Mouse (Mus musculus) kidney, embryonic 14.5 days (tissue): ENCODE results near the gene Glt28d2. TPM values are rescaled to one million over a fixed set of nuclear protein-coding genes. Genes with fewer than 3 reads are reported as not detected.
A peak's percentile ranks its signal among the peaks of the same experiment; 100 is the strongest.

ENCODE experiments used
- ATAC-seq: fragments of 200-750 bp; cut with Nextera tagmentation; 2 replicates; pipeline ENCODE4 v1.8.0; 2017; ENCODE audit warnings: moderate number of reproducible peaks, mild to moderate bottlenecking, moderate TSS enrichment, moderate library complexity; ENCODE audit not compliant: low FRiP score, low TSS enrichment
- H3K27ac ChIP-seq: fragments of 300-500 bp; sonication (generic); 2 replicates; pipeline ENCODE4 v1.5.1; 2014; ENCODE audit warnings: low read depth, mild to moderate bottlenecking, low read length, moderate library complexity, mixed read lengths
- H3K27me3 ChIP-seq: fragments of 300-500 bp; sonication (generic); 2 replicates; pipeline ENCODE4 v1.6.1; 2014; ENCODE audit warnings: mild to moderate bottlenecking, low read length; ENCODE audit not compliant: control insufficient read depth, insufficient read depth
- H3K36me3 ChIP-seq: fragments of 300-500 bp; sonication (generic); 2 replicates; pipeline ENCODE4 v1.6.1; 2014; ENCODE audit warnings: low read length, mixed read lengths; ENCODE audit not compliant: control insufficient read depth, insufficient read depth
- H3K4me1 ChIP-seq: fragments of 300-500 bp; sonication (generic); 2 replicates; pipeline ENCODE4 v1.6.1; 2014; ENCODE audit warnings: low read length, mixed read lengths; ENCODE audit not compliant: control insufficient read depth, insufficient read depth
- H3K4me2 ChIP-seq: fragments of 300-500 bp; sonication (generic); replicated peaks from 2 replicates; pipeline ENCODE4 v1.6.1; 2014; ENCODE audit warnings: low read depth, mild to moderate bottlenecking, low read length
- H3K4me3 ChIP-seq: fragments of 300-500 bp; sonication (generic); 2 replicates; pipeline ENCODE4 v1.5.1; 2014; ENCODE audit warnings: mild to moderate bottlenecking, low read length
- H3K9ac ChIP-seq: fragments of 300-500 bp; sonication (generic); 2 replicates; pipeline ENCODE4 v1.6.1; 2014; ENCODE audit warnings: low read depth, mild to moderate bottlenecking, low read length, moderate library complexity
- H3K9me3 ChIP-seq: fragments of 300-500 bp; sonication (generic); 2 replicates; pipeline ENCODE4 v1.6.1; 2016; ENCODE audit warnings: low read length; ENCODE audit not compliant: control insufficient read depth
- WGBS: fragments of 180-500 bp; shearing (Covaris S2); extraction: QIAGEN DNeasy Blood & Tissue Kit; methylation state at CpG from one replicate; pipeline ENCODE4 v1.1.7; 2014; 5-methylcytosine and 5-hydroxymethylcytosine counted together
- polyA plus RNA-seq: library from polyadenylated mRNA; unstranded; fragments of >200 nt; fragmentation: Nextera tagmentation; extraction: Ambion mirVana; gene quantifications from 2 replicates; pipeline ENCODE4 v1.2.1, GENCODE M21; 2014

Glt28d2 gene
- polyA plus RNA-seq, 1 experiment from 2014 or later = 2.6 TPM

- ATAC-seq = peak; percentile 37
- Histone ChIP-seq H3K4me1 (peaks cover 9% of the 10 kb centered on the region; the same call in 1 of the 2 replicates), H3K9ac (0 out of 2 replicates have a peak overlapping the region, but pooled peaks have one; percentile 50), H3K9me3 (no peaks in the 10 kb centered on the region), H3K27ac (peak overlapping the region; percentile 70; the same call in 1 of the 2 replicates), H3K4me3 (peak overlapping the region; percentile 59), H3K4me2 (peak overlapping the region; percentile 86), H3K36me3 (no peaks in the 10 kb centered on the region), H3K27me3 (no peaks in the 10 kb centered on the region; the same call in none of the 2 replicates)
- 4% methylated on average over 11 of the region's 11 CpGs for WGBS
Observed at GRCm38 (mm10) chr3:85888221-85888671, 930 bp upstream of the Glt28d2 start.

GRCm38 (mm10) chr3:85886636-85887238 lies 579 bp downstream of the Glt28d2 start:
- Histone ChIP-seq H3K27ac (peak overlapping the region; percentile 56), H3K9ac (peak overlapping the region; percentile 65), H3K27me3 (no peaks in the 10 kb centered on the region; the same call in none of the 2 replicates), H3K4me3 (peak overlapping the region; percentile 59), H3K4me2 (peak overlapping the region; percentile 86), H3K36me3 (no peaks in the 10 kb centered on the region), H3K9me3 (no peaks in the 10 kb centered on the region), H3K4me1 (peaks cover 9% of the 10 kb centered on the region; the same call in 1 of the 2 replicates)
- WGBS = 3% methylated on average over 22 of the region's 22 CpGs
- ATAC-seq = no peak; the same call in 1 of the 2 replicates

DNA sequence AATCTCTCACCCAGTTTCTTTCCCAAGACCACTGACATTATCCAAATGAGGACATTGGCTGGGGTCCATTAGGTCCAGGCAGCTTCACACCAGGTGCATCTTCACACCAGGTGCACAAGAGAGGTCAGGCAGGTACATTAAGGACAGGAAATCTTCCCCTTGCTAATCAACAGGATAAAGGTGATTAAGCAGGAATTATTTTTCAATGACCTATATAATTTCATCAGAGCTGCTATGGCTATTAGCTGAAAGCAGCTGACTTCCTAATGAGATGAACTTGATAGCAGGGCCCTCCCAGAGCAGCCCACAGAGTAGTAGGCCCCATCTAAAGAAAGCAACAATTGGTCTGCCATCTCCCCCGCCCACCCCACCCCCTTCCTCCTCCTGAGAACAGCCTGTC lies 1.4 kb downstream of the Glt28d2 start:
- H3K4me3 ChIP-seq = no peak overlapping the region

GRCm38 (mm10) chr3:85880687-85881086 lies 6.6 kb downstream of the Glt28d2 start:
- no peak overlapping the region for H3K4me2 ChIP-seq
- H3K27ac ChIP-seq = no peak overlapping the region
- peak; percentile 49; the same call in 1 of the 2 replicates for ATAC-seq
- H3K27me3 ChIP-seq = no peaks in the 10 kb centered on the region
- H3K4me3 ChIP-seq = no peak overlapping the region
- no peaks in the 10 kb centered on the region for H3K9me3 ChIP-seq
- H3K4me1 ChIP-seq = no peaks in the 10 kb centered on the region
- WGBS = 88% methylated on average over 2 of the region's 2 CpGs
- no peaks in the 10 kb centered on the region for H3K36me3 ChIP-seq
- H3K9ac ChIP-seq = no peak overlapping the region

More for the DNA sequence above, 1.4 kb downstream of the Glt28d2 start:
- Histone ChIP-seq H3K9ac (no peak overlapping the region), H3K36me3 (no peaks in the 10 kb centered on the region), H3K9me3 (no peaks in the 10 kb centered on the region), H3K27ac (no peak overlapping the region), H3K4me1 (peaks cover 9% of the 10 kb centered on the region; the same call in 1 of the 2 replicates), H3K4me2 (peak overlapping the region; percentile 86), H3K27me3 (no peaks in the 10 kb centered on the region; the same call in none of the 2 replicates)
- WGBS = 17% methylated on average over 1 of the region's 1 CpGs
- ATAC-seq = no peak

DNA sequence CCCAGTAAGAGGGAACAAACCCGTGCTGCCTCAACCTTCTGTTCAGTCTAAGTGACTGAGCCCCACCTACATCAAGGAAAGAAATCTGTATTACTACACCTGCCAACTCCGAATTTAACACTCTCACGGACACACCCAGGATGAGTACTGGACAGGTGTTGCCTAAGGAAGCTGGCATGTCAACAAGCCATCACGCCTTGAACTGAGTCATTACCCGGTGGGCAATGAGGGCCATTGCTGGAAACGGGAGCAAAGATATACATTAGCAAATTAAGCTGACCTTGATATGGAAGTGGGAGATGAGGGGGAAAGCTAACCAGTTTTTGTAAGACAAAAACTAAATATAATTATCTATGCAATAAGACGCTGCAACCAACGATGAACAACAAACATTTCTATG lies 7.2 kb downstream of the Glt28d2 start:
- WGBS = 91% methylated on average over 8 of the region's 8 CpGs
- Histone ChIP-seq H3K4me2 (no peak overlapping the region), H3K4me3 (no peak overlapping the region), H3K27ac (no peak overlapping the region), H3K9me3 (no peaks in the 10 kb centered on the region), H3K27me3 (no peaks in the 10 kb centered on the region), H3K4me1 (no peaks in the 10 kb centered on the region), H3K9ac (no peak overlapping the region), H3K36me3 (no peaks in the 10 kb centered on the region)
- no peak for ATAC-seq

GRCm38 (mm10) chr3:85878911-85879310 lies 8.4 kb downstream of the Glt28d2 start:
- Histone ChIP-seq H3K4me2 (no peak overlapping the region), H3K4me1 (no peaks in the 10 kb centered on the region), H3K27ac (no peak overlapping the region), H3K9me3 (no peaks in the 10 kb centered on the region), H3K9ac (no peak overlapping the region), H3K36me3 (no peaks in the 10 kb centered on the region), H3K4me3 (no peak overlapping the region), H3K27me3 (no peaks in the 10 kb centered on the region)
- 84% methylated on average over 5 of the region's 5 CpGs for WGBS
- no peak for ATAC-seq

GRCm38 (mm10) chr3:85863996-85864395 lies 23.3 kb downstream of the Glt28d2 start:
- no peaks in the 10 kb centered on the region for H3K36me3 ChIP-seq
- no peak for ATAC-seq
- no peak overlapping the region for H3K4me2 ChIP-seq
- H3K9ac ChIP-seq = no peak overlapping the region
- H3K27ac ChIP-seq = no peak overlapping the region
- H3K4me1 ChIP-seq = no peaks in the 10 kb centered on the region
- no peaks in the 10 kb centered on the region for H3K27me3 ChIP-seq
- 10% methylated on average over 3 of the region's 3 CpGs for WGBS
- H3K4me3 ChIP-seq = no peak overlapping the region
- peaks cover 2% of the 10 kb centered on the region; the same call in 1 of the 2 replicates for H3K9me3 ChIP-seq

GRCm38 (mm10) chr3:85862886-85863285 lies 24.4 kb downstream of the Glt28d2 start:
- no peaks in the 10 kb centered on the region for H3K36me3 ChIP-seq
- H3K27ac ChIP-seq = no peak overlapping the region
- H3K9ac ChIP-seq = no peak overlapping the region
- ATAC-seq = no peak
- no peak overlapping the region for H3K4me2 ChIP-seq
- no peak overlapping the region for H3K4me3 ChIP-seq
- 88% methylated on average over 2 of the region's 2 CpGs for WGBS
- H3K27me3 ChIP-seq = no peaks in the 10 kb centered on the region
- no peaks in the 10 kb centered on the region for H3K4me1 ChIP-seq
- H3K9me3 ChIP-seq = no peaks in the 10 kb centered on the region

DNA sequence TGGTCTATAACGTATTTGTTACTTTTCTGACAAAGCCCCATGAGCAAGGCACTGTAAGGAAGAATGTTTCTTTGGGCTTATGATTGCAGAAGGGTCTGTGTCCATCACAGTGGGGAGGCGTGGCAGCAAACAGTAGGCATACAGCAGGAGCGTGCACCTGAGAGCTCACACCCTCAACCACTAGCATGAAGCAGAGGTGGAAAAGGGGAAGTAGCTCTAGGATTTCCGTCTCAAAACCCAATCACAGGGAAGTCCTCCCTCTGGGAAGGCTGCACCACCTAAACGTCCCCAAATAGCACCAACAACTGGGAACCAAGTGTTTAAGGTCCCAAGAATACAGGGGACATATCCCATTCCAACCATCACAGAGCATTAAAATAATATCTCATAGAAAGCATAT lies 26.3 kb downstream of the Glt28d2 start:
- 91% methylated on average over 5 of the region's 5 CpGs for WGBS
- ATAC-seq = no peak
- Histone ChIP-seq H3K9ac (no peak overlapping the region), H3K9me3 (no peaks in the 10 kb centered on the region), H3K4me1 (no peaks in the 10 kb centered on the region), H3K27me3 (no peaks in the 10 kb centered on the region), H3K4me3 (no peak overlapping the region), H3K36me3 (no peaks in the 10 kb centered on the region), H3K27ac (no peak overlapping the region), H3K4me2 (no peak overlapping the region)
